Mouse (Mus musculus) small intestine, adult 2 months (tissue): ENCODE results near the gene Commd6.

Experiments used
- CTCF ChIP-seq: fragments of 200-500 bp; IDR thresholded peaks from 2 replicates; pipeline ENCODE4 v1.5.1; 2012; ENCODE audit warnings: low read depth, mild to moderate bottlenecking, control low read depth, inconsistent platforms, low read length, moderate library complexity, mixed read lengths; ENCODE audit not compliant: insufficient replicate concordance, insufficient read length; ENCODE audit errors: extremely low read depth
- POLR2A ChIP-seq: fragments of 200-500 bp; IDR thresholded peaks from 2 replicates; pipeline ENCODE4 v1.6.1; 2012; ENCODE audit warnings: low read depth, mild to moderate bottlenecking, control low read depth, inconsistent platforms, low read length, moderate library complexity

- no peak for TF ChIP-seq POLR2A
- no peak for TF ChIP-seq CTCF
Observed at GRCm38 (mm10) chr14:101656307-101656706, 15.8 kb upstream of the Commd6 start.
